Mouse (Mus musculus) Muller cell, postnatal 12 days (primary cell): ENCODE data around the gene Dynll2.
"Not testable (repeated sequence)": the region's sequence is repeated elsewhere in the genome, so short reads cannot be mapped to it uniquely, and the experiment has no call there.

Experiments used
- DNase-seq: peaks from one replicate; pipeline ENCODE4 v3.0.0-alpha.2; 2015; ENCODE audit errors: inconsistent ontology term

Gene Dynll2

DNA sequence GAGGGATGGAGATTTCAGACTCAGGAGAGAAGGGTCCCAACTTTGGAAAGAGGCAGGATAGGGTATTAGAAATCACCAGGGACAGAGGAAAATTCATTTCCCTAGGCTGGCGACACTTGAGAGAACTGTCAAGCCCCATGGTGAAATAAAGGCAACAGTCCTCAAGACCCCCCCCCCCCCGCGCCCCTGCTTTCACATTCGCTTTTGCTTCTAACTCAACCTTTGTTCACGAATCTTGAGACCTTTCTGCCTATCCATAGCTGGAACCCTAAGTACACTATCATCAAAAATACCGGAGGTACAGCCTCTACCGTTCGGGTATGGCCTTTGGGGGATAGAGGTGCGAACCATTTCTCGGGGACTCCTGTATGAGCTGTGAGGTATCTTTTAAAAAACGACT is 528 bp upstream of the Dynll2 start:
- no peak for DNase-seq

DNA sequence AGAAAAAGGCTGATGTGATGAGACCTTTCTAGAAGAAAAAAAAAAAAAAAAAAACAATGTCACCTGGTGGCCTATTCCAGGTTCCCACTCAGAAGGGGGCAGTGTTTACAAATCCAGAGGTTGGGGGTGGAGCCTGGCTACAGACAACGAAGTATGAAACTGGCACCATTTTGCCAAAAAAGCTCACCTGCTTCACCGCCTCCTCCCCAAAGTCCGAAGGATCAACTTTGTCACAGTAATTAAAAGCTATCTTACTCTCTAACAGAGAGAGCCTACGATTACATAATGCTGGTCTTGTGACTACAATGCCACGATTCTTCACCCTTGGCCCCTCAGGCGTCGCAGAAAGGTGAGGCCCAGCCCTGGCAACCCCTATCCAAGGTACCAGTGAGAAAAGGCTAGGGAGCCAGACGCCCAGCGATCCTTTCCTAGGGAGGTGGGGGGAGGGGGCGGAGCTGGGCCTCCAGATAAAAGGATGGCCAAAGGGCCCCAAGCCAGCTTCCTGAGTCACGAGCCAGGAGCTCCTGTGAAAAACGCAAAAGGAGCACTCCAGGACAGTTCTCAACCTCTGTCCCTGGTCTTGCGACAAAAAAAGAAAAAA is 1.1 kb downstream of the Dynll2 start:
- peak; percentile 88 for DNase-seq

DNA sequence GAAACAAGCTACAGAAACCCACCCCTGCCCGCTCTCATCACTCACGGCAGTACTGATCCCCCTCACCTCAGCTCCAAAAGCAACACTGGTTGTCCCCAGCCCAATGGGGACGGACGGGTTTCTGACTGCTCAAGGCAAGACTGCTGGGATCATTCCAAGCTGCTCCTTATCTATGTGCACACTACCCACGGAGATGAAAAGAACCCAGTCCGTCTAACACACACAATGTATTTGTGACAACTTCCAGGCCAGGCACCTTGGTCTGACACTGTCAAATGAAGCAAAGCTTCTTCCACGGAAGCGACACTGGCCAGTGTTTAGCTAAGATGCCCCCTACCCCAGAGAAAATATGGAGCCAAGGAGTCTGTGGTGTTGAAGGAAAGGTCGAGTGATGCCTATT is 1.7 kb downstream of the Dynll2 start:
- no peak for DNase-seq

DNA sequence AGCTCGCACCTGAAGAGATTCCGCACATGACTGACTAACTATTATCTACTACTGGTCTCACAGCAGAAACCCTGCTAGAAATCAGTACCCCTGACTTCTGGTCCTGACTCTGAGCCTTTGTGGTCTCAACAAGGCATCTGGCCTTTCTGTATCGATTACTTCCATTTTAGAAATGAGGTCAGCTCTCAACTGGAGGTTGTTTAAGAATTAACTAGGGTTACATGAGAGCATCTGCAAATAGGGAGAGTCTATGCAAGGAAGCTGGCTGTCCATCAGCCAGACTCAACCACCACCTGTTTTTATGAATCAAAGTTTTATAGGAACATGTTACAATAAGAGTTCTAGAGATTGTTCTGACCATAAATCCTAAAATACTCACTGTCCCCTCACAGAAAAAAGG is 2.8 kb downstream of the Dynll2 start:
- no peak for DNase-seq

DNA sequence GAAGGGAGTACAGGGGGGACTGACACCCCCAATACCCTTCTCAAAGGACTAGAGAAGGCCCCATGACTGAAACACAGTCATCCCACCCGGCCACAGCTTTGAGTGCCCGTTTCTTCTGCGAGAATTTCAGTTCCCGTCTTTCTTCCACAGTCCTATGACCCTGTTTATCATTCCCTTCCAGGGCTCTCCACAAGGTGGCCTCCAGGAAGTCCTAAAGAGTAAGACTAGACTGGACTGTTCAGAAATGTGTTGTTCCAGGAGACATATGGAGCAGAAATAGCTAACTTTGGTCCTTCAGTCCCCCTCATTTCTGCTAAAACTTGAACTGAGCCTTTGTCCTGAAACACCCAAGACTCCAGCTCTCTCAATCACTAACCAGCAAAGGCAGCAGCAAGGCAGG is 8.4 kb downstream of the Dynll2 start:
- DNase-seq: no peak

DNA sequence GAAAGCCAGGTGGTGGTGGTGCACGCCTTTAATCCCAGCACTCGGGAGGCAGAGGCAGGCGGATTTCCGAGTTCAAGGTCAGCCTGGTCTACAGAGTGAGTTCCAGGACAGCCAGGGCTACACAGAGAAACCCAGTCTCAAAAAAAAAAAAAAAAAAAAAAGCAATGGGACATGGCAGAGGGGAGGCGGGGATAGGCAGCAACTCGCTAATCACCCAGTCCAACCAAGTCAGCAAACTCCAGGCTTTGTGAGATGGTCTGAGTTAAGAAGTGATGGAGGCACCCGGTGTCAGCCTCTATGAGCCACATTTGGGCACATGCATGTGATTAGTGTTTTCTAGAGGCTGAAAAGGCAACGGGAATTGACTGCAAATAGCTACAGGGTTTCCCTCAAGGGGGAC is 10.3 kb downstream of the Dynll2 start:
- DNase-seq: not testable (repeated sequence)

DNA sequence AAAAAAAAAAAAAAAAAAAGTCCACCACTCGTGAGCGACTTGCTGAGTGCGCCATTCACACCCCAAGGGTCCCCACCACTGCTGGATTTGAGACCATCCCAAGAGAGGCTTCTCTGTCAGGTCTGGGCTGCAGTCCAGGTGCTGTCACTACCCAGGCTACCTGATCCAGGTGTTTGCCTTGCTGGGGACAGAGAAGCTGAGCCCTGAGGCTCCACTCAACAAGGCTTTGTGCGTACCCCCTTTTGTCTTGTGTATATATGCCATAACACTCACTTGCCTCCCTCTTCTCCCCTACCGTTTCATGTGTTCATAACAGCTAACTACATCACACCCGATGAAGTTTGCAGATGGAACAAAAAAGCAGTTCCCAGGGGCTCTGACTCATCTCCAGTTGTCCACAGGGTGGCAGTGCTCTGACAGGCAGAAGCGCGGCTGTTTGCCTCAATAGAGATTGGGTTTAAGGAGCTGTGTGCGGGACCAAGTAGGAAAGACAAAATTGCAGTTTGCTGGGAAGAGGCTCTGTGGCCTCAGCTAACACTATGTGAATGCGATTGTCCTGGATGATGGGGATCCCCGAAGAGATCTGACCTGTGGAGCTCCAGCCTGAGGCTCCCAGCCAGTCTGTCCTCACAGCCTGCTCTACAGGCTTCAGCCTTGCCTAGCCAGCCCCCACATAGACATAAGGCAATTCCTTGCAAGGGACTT is 12.7 kb downstream of the Dynll2 start:
- peak; percentile 60 for DNase-seq

DNA sequence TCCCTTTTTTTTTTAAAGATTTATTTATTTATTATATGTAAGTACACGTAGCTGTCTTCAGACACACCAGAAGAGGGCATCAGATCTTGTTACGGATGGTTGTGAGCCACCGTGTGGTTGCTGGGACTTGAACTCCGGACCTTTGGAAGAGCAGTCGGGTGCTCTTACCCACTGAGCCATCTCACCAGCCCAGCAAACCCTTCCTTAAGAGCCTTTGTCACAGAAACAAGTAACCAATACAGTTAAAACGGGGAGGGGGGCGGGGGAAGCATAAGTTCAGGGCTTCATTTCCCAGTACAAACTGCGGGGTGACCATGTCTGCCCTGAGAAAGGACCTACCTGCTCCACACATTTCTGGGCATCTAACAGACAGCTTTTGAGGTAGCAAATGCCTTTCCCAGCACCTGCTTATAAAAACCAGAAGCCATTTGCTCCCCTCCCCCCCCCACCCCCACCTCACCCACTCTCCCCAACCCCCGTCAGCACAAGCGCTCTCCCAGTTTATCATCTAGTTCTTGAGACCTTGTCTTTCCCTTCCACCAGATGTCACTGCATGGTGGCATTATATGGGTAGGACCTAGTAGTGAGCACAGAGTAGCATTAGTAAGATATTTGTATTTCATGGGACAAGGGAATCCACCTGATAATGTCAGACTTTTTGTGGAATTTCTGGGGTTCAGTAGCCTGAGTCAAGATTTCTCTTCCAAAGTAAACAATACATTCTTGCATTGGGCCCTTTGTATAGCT is 13.6 kb downstream of the Dynll2 start:
- DNase-seq: peak; percentile 28

DNA sequence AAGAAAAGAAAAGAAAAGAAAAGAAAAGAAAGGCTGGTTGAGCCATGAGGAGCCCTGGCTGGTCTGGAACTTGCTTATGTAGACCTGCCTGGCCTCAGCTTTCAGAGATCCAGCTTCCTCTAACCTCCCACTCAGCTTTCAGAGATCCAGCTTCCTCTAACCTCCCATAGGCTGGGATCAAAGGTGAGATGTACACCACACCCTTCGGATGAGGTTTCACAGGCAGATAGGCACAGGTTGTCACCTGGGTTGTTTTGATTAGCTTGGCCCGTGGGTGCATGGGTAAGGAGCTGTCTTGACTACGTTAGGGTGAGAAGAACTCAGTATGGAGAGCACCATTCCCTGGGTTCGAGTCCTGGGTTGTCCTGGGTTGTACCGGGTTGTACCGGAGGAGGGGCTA is 14.5 kb downstream of the Dynll2 start:
- DNase-seq: no peak

DNA sequence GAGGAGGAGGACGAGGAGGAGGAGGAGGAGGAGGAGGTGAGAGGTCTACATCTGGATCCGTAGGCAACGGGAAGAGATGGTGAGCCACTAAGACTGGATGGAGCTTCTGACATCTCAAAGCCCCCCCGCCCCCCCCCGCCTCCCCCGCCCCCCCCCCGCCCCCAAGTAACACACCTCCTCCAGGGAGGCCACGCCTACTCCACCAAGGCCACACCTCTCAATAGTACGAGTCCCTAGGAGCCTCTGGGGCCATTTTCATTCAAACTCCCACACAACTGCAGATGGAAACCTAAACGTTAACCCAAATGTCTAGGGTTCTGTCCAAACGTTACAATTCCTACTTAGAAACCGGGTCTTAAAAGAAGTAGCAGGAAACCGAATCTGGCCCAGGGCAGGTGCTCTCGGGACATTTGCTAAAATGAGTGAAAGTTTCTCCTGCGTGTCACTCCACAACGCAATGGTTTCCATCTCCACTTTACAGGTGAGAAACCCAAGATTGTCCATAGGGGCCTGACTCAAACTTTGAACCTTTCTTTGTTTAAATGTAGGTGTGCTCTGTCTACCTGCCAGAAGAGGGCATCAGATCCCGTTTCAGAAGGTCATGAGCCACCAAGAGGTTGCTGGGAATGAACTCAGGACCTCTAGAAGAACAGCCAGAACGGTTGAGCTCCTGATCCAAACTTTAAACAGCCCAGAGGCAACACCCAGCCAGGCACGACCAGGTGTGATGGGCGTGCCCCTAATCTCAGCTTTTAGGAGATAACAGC is 18.8 kb downstream of the Dynll2 start:
- no peak for DNase-seq

DNA sequence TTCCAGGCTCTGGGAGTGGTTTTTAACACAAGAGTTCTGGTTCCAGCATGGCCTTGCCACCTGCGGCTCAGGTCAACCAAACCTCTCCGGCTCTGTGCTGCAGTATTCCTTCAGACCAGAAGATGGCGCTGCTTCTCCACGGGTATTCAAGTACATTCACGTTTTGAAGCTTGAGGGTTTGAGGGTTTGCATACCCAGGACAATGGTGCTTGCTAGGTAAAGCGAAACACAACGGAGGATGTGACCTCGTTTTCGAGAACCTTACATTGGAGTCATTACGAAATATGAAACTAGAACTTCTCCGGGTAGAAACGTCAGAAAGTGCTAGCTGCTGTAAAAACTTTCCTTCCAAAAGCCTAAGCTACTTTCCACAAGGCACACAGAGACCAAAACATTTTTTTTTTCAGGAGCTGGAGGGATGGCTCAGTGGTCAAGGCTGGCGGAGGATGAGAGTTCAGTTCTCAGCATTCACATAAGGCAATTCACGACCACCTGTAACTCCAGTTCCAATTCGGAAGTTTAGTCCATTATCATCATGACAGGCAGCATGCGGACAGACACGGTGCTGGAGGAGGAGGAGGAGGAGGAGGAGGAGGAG is 19.5 kb downstream of the Dynll2 start:
- DNase-seq: peak; percentile 79

DNA sequence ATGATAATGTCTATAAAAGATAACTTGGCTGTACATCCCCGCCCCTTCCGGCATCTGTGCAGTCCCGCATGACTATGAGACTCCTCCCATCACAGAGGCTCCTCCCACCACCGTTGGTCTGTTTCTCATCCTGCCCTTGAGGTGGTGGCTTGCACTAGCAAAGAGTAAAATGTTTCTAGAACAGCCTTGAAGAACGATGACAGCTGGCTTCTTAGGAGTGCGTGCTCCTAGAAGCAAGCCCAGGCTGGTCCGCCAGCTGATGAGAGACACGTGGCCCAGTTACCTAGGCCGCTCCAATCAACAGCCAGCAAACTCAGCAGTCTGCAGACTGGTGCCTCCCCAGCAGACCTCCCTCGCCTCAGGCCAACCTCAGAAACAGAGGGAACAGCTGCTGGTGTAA is 21.1 kb downstream of the Dynll2 start:
- DNase-seq: no peak

DNA sequence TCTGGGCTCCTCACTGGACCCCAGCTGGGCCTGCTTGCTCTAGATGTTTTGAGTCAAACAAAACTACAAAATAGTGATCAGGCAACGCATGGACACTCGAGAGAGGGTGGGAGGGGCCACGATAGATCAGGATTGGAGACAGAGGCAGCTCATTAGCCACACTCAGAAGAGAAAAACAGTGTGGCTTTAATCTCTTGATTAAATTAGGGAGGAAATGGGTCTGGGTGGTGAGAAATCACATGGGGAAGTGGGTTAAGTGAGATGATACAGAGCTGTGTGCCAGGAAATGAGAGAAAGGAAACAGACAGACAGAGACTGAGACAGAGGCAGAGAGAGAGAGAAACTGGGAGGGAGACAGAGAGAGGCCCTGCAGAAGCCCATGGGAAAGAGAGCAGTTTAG is 22.0 kb downstream of the Dynll2 start:
- DNase-seq: no peak

DNA sequence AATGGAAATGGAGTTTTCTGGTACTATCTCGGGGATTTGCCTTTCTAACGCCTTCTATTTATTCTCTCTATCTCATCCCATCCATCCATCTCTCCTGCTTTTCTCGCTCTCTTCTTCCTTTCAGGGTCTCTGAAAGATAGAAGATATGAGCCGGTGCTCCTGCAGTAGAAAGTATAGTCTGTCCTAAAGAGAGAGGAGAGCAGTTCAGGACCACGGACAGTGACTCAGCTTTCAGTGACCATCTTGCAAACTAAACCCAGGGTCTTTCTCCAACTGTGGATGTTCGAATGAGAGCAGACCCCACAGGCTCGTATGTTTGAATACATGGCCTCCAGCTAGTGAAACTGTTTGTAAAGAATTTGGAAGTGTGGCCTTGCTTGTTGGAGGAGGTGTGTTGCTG is 30.3 kb downstream of the Dynll2 start:
- DNase-seq: no peak

DNA sequence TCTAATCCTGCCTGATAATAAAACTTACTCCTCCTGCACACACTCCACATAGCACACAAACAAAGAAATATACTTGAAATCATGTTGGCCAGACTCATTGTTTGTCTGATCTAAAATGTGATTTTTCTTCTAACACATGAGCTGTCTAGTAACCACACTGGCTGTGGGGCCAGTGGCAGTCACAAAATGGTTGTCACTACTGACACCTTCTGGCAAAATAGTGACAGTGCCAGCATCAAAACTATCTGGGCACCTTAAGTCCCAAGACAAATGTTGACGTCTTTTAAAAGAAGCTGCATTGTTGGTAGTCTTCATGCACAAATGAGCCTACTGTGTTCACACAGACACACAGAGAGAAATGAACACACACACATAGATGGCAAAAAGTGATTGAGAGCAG is 32.2 kb downstream of the Dynll2 start:
- DNase-seq: no peak

DNA sequence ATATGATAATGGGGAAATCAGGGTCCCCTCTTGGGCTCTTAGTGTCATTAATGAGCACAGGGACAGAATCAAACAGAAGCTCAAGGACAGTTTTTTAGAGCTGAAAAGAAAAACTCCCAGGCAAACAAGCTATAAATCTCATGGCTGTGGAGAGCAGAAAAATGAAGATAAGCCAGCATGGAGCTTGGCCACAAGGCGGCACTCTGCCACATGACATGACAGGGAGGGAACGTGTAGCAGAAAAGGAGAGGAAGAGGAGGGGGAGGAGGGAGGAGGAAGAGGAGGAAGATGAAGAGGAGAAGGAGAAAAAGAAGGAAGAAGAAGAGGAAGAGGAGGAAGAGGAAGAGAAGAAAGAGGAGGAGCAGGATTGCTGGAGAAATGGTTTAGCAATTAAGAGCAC is 37.3 kb downstream of the Dynll2 start:
- no peak for DNase-seq

DNA sequence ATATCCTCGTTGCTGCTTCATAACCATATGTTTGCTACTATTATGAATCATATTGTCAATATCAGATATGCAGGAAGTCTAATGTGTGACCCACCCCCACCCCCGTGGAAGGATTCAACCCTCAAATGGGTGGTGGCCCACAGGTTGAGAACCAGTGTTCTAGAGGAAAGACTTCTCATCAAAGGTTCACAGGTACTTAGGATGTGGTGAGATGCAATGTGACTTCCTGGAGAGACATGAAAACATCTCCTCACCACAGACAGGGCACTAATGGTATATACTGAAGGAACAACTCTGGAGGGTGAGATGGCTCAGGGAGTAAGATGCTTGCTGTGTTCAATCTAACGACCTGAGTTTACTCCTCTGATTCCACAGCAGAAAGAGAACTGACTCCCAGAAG is 51.9 kb downstream of the Dynll2 start:
- DNase-seq: no peak

DNA sequence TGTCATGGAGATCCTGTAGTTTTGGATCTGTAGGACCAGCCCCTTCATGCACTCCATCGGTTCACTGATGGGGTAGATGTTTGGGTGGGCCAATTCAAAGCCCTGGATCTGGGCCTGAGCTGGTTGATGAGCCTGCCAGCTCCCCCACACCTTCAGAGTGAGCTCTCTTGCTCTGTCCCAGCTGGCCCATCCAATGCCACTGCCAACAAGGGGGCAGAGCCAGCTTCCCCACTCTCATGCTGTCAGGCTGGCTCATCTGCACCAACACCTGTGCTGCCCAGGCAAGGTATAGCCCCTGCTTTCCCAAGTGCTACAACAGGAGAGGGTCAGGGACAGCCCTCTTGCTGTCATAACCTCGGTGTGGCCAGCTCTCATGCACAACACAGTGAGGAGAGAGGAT is 53.6 kb downstream of the Dynll2 start:
- no peak for DNase-seq

DNA sequence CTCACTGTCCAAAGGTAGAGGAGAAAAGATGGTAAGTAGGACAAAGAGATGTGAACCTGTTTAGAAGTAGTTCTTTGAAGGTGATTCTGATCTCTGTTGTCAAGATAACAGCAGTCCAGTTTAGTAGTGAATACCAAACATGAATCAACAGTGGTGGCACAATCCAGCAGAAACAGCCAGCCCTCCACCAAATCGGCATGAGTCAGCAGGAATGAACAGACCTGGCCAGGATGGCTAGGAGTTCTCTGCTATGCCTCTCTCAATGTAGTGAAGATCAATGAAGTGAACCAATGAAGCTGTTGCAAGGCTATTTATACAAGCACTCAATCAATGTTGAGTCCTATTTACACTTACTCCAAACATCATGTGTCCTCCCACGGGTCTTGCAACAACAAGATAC is 57.0 kb downstream of the Dynll2 start:
- no peak for DNase-seq
